Mouse (Mus musculus): Measurements from ENCODE around the gene Tctex1d4. TPM values are rescaled to one million over a fixed set of nuclear protein-coding genes. Genes with fewer than 3 reads are reported as not detected.

Gene Tctex1d4
- polyA plus RNA-seq, 1 experiment, result not detected

DNA sequence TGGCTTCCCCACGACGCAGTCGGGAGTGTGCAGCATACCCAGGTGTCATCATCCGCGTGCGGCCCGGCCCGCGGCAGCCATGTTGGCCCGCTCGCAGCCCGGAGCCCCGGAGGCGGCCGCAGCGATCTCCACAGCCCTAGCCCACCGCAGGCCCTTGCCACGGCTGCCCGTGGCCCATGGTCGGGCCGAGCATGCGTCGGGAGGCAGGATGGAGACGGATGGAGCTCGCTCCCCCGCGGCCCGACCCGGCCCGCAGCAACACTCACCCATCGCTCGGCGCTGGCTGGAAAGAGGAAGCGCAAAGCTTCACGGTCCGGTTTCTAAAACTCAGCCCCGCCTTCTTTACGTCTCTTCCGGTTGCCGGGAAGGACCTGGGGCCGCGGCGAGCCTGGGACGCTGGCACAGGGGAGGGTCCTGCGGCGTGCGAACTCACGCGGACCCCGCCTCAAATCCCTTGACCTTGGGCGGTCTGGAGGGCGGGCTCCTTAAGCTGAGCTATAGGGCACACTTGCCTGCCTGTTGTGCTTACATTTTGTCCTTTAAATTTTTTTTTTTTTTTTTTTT is 29.3 kb downstream of the Tctex1d4 start, which contains the start of gene Rps8:
Rps8 (minus strand) TSS at position 452 of the 564 bp plus-strand sequence.
- Histone ChIP-seq H3K27me3 (ENCODE audit: control insufficient read depth) (no peaks in the 10 kb centered on the region), H3K4me3 (replicated peaks) (peak within 1 kb of the TSS; percentile 94), H3K9me3 (ENCODE audit: control insufficient read depth, low read length) (no peaks in the 10 kb centered on the region), H3K4me1 (ENCODE audit: control insufficient read depth) (peaks cover 38% of the 10 kb centered on the region), H3K36me3 (ENCODE audit: control insufficient read depth) (peaks cover 71% of the 10 kb centered on the region)
- TF ChIP-seq GATA1 (IDR thresholded peaks at IDR 0.05; ENCODE audit: low read length) (no peak), TAL1 (IDR thresholded peaks at IDR 0.05; ENCODE audit: low read length) (no peak)

DNA sequence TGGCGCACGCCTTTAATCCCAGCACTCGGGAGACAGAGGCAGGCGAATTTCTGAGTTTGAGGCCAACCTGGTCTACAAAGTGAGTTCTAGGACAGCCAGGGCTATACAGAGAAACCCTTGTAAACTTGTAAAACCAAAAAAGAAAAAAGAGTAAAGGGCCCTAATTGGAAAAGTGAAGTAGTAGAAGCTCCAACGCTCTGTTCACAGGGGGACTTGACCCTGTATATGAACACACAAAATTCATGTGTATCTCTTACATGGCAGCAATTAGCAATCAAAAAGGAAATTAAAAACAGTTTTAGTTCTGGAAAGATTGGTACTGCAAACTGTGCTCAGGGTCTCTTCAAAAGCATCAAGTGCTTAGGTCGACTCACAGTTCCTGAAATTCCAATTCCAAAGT is 29.8 kb downstream of the Tctex1d4 start:
- Histone ChIP-seq H3K36me3 (ENCODE audit: control insufficient read depth) (peaks cover 71% of the 10 kb centered on the region), H3K9me3 (ENCODE audit: control insufficient read depth, low read length) (no peaks in the 10 kb centered on the region), H3K27me3 (ENCODE audit: control insufficient read depth) (no peaks in the 10 kb centered on the region), H3K4me1 (ENCODE audit: control insufficient read depth) (peaks cover 36% of the 10 kb centered on the region), H3K4me3 (replicated peaks) (peak overlapping the region; percentile 94)
- TF ChIP-seq GATA1 (IDR thresholded peaks at IDR 0.05; ENCODE audit: low read length) (no peak), TAL1 (IDR thresholded peaks at IDR 0.05; ENCODE audit: low read length) (no peak)

- Histone ChIP-seq H3K4me3 (replicated peaks) (no peak overlapping the region), H3K4me1 (ENCODE audit: control insufficient read depth) (peaks cover 13% of the 10 kb centered on the region), H3K36me3 (ENCODE audit: control insufficient read depth) (peaks cover 72% of the 10 kb centered on the region), H3K27me3 (ENCODE audit: control insufficient read depth) (no peaks in the 10 kb centered on the region), H3K9me3 (ENCODE audit: control insufficient read depth, low read length) (no peaks in the 10 kb centered on the region)
- no peak for TF ChIP-seq GATA1 (IDR thresholded peaks at IDR 0.05; ENCODE audit: low read length)
- no peak for TF ChIP-seq TAL1 (IDR thresholded peaks at IDR 0.05; ENCODE audit: low read length)
Observed at GRCm38 (mm10) chr4:117159666-117160065, 33.1 kb downstream of the Tctex1d4 start.

DNA sequence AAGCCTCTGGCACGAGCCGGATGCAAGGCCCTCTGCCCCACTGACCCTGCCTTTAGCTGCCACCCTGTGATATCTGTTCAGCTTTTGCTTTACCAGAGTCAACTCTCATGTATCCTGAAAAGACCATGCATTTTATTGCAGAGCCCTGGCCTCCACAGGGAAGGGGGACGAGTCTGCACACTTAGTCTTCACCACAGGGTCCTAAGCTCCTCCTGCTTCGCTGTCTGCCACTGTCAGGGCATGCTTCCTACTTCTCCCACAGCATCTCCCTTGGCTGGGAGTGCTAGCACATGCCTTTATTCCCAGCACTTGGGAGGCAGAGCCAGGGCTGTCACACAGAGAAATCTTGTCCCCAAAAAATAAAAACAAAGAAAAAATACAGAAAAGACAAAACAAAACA is 34.6 kb downstream of the Tctex1d4 start:
- no peak overlapping the region for H3K4me3 ChIP-seq (replicated peaks)
- peaks cover 5% of the 10 kb centered on the region for H3K4me1 ChIP-seq (ENCODE audit: control insufficient read depth)
- H3K36me3 ChIP-seq (ENCODE audit: control insufficient read depth), result peaks cover 78% of the 10 kb centered on the region
- H3K9me3 ChIP-seq (ENCODE audit: control insufficient read depth, low read length), result no peaks in the 10 kb centered on the region
- H3K27me3 ChIP-seq (ENCODE audit: control insufficient read depth), result no peaks in the 10 kb centered on the region
- no peak for TF ChIP-seq GATA1 (IDR thresholded peaks at IDR 0.05; ENCODE audit: low read length)
- no peak for TF ChIP-seq TAL1 (IDR thresholded peaks at IDR 0.05; ENCODE audit: low read length)

GRCm38 (mm10) chr4:117169936-117170335 is 43.3 kb downstream of the Tctex1d4 start:
- no peak for TF ChIP-seq TAL1 (IDR thresholded peaks at IDR 0.05; ENCODE audit: low read length)
- TF ChIP-seq GATA1 (IDR thresholded peaks at IDR 0.05; ENCODE audit: low read length), result no peak
- Histone ChIP-seq H3K27me3 (ENCODE audit: control insufficient read depth) (no peaks in the 10 kb centered on the region), H3K4me1 (ENCODE audit: control insufficient read depth) (no peaks in the 10 kb centered on the region; the same call in 1 of the 2 replicates), H3K4me3 (replicated peaks) (no peak overlapping the region), H3K36me3 (ENCODE audit: control insufficient read depth) (peaks cover 100% of the 10 kb centered on the region), H3K9me3 (ENCODE audit: control insufficient read depth, low read length) (no peaks in the 10 kb centered on the region)

Other genes with a start within 250 kb of the Tctex1d4 start
- gene Zswim5, start 249.4 kb upstream of the Tctex1d4 start, polyA plus RNA-seq (2012), result 0.01 TPM in 1 of 2 replicates, not detected in the other
- 90.7 and 131 TPM in 2 replicates for gene Urod, start 132.4 kb upstream of the Tctex1d4 start, polyA plus RNA-seq (2012)
- 3.1 and 6.0 TPM in 2 replicates for gene Hectd3, start 131.5 kb upstream of the Tctex1d4 start, polyA plus RNA-seq (2012)
- 0.44 and 0.58 TPM in 2 replicates for gene Eif2b3, start 107.4 kb upstream of the Tctex1d4 start, polyA plus RNA-seq (2012)
- 0.02 and 0.12 TPM in 2 replicates for gene Ptch2, start 30.7 kb upstream of the Tctex1d4 start, polyA plus RNA-seq (2012)
- 0.12 and 0.28 TPM in 2 replicates for gene Btbd19, start 1.1 kb upstream of the Tctex1d4 start, polyA plus RNA-seq (2012)
- gene Plk3, start 7.2 kb downstream of the Tctex1d4 start, polyA plus RNA-seq (2012), result 0.19 and 0.21 TPM in 2 replicates
- 190 and 246 TPM in 2 replicates for gene Rps8, start 29.4 kb downstream of the Tctex1d4 start, polyA plus RNA-seq (2012)
- gene Kif2c, start 55.8 kb downstream of the Tctex1d4 start, polyA plus RNA-seq (2012), result 1.6 and 2.0 TPM in 2 replicates
- 0.06 TPM in 2 replicates for gene Tmem53, start 125.2 kb downstream of the Tctex1d4 start, polyA plus RNA-seq (2012)
- not detected in 2 replicates for gene Armh1, start 125.3 kb downstream of the Tctex1d4 start, polyA plus RNA-seq (2012)